Mouse (Mus musculus): Measurements from ENCODE around the gene Srpx. TPM values are rescaled to one million over a fixed set of nuclear protein-coding genes. Genes with fewer than 3 reads are reported as not detected.

Srpx gene
- polyA plus RNA-seq, 1 experiment from 2014 or later = 0.81 TPM

- Histone ChIP-seq H3K4me2 (ENCODE audit: low read depth, low read length) (no peak overlapping the region), H3K9ac (replicated peaks) (no peak overlapping the region), H3K9me3 (ENCODE audit: low read length) (no peaks in the 10 kb centered on the region), H3K4me3 (ENCODE audit: low read depth, low read length) (no peak overlapping the region), H3K36me3 (replicated peaks; ENCODE audit: insufficient read depth, low read length) (no peaks in the 10 kb centered on the region), H3K27ac (ENCODE audit: low read depth) (no peak overlapping the region), H3K27me3 (ENCODE audit: insufficient read depth, low read length) (no peaks in the 10 kb centered on the region), H3K4me1 (ENCODE audit: insufficient read depth) (no peaks in the 10 kb centered on the region)
- no peak for DNase-seq
- WGBS (ENCODE audit: insufficient replicate concordance) = 61% methylated on average over 4 of the region's 4 CpGs
- TF ChIP-seq CTCF (IDR thresholded peaks at IDR 0.05; ENCODE audit: low read depth) (no peak), EP300 (IDR thresholded peaks at IDR 0.05; ENCODE audit: low read depth) (no peak)
- ATAC-seq = no peak
Observed at GRCm38 (mm10) chrX:10069405-10069804, 48.1 kb downstream of the Srpx start.

- Histone ChIP-seq H3K4me1 (ENCODE audit: insufficient read depth) (no peaks in the 10 kb centered on the region), H3K9me3 (ENCODE audit: low read length) (no peaks in the 10 kb centered on the region), H3K27ac (ENCODE audit: low read depth) (no peak overlapping the region), H3K27me3 (ENCODE audit: insufficient read depth, low read length) (no peaks in the 10 kb centered on the region), H3K4me3 (ENCODE audit: low read depth, low read length) (no peak overlapping the region), H3K9ac (replicated peaks) (no peak overlapping the region), H3K36me3 (replicated peaks; ENCODE audit: insufficient read depth, low read length) (no peaks in the 10 kb centered on the region), H3K4me2 (ENCODE audit: low read depth, low read length) (no peak overlapping the region)
- WGBS (ENCODE audit: insufficient replicate concordance) = 71% methylated on average over 1 of the region's 1 CpGs
- DNase-seq (no peak), ATAC-seq (no peak)
- TF ChIP-seq EP300 (IDR thresholded peaks at IDR 0.05; ENCODE audit: low read depth) (no peak), CTCF (IDR thresholded peaks at IDR 0.05; ENCODE audit: low read depth) (no peak)
Observed at GRCm38 (mm10) chrX:10063781-10064180, 53.7 kb downstream of the Srpx start.

- TF ChIP-seq CTCF (IDR thresholded peaks at IDR 0.05; ENCODE audit: low read depth) (no peak), EP300 (IDR thresholded peaks at IDR 0.05; ENCODE audit: low read depth) (no peak)
- Histone ChIP-seq H3K4me3 (ENCODE audit: low read depth, low read length) (no peak overlapping the region), H3K4me2 (ENCODE audit: low read depth, low read length) (no peak overlapping the region), H3K9ac (replicated peaks) (no peak overlapping the region), H3K27ac (ENCODE audit: low read depth) (no peak overlapping the region), H3K36me3 (replicated peaks; ENCODE audit: insufficient read depth, low read length) (no peaks in the 10 kb centered on the region), H3K27me3 (ENCODE audit: insufficient read depth, low read length) (no peaks in the 10 kb centered on the region), H3K9me3 (ENCODE audit: low read length) (no peaks in the 10 kb centered on the region), H3K4me1 (ENCODE audit: insufficient read depth) (no peaks in the 10 kb centered on the region)
- 65% methylated on average over 2 of the region's 2 CpGs for WGBS (ENCODE audit: insufficient replicate concordance)
- no peak for ATAC-seq
- DNase-seq = no peak
Observed at GRCm38 (mm10) chrX:10063361-10063760, 54.1 kb downstream of the Srpx start.

- H3K9me3 ChIP-seq (ENCODE audit: low read length) = no peaks in the 10 kb centered on the region
- no peaks in the 10 kb centered on the region for H3K27me3 ChIP-seq (ENCODE audit: insufficient read depth, low read length)
- no peak overlapping the region for H3K4me3 ChIP-seq (ENCODE audit: low read depth, low read length)
- H3K27ac ChIP-seq (ENCODE audit: low read depth) = no peak overlapping the region
- no peak overlapping the region for H3K4me2 ChIP-seq (ENCODE audit: low read depth, low read length)
- ATAC-seq = no peak
- H3K4me1 ChIP-seq (ENCODE audit: insufficient read depth) = no peaks in the 10 kb centered on the region
- TF ChIP-seq CTCF (IDR thresholded peaks at IDR 0.05; ENCODE audit: low read depth) = no peak
- no peak for TF ChIP-seq EP300 (IDR thresholded peaks at IDR 0.05; ENCODE audit: low read depth)
- DNase-seq = no peak
- H3K9ac ChIP-seq (replicated peaks) = no peak overlapping the region
- 80% methylated on average over 4 of the region's 4 CpGs for WGBS (ENCODE audit: insufficient replicate concordance)
- no peaks in the 10 kb centered on the region for H3K36me3 ChIP-seq (replicated peaks; ENCODE audit: insufficient read depth, low read length)
Observed at GRCm38 (mm10) chrX:10062201-10062600, 55.3 kb downstream of the Srpx start.

GRCm38 (mm10) chrX:10034666-10035065 lies 82.8 kb downstream of the Srpx start:
- no peak overlapping the region for H3K4me2 ChIP-seq (ENCODE audit: low read depth, low read length)
- H3K4me1 ChIP-seq (ENCODE audit: insufficient read depth) = no peaks in the 10 kb centered on the region
- TF ChIP-seq EP300 (IDR thresholded peaks at IDR 0.05; ENCODE audit: low read depth) = no peak
- peak; percentile 39 for TF ChIP-seq CTCF (IDR thresholded peaks at IDR 0.05; ENCODE audit: low read depth)
- H3K9ac ChIP-seq (replicated peaks) = no peak overlapping the region
- DNase-seq (no peak), ATAC-seq (no peak)
- no peak overlapping the region for H3K27ac ChIP-seq (ENCODE audit: low read depth)
- no peak overlapping the region for H3K4me3 ChIP-seq (ENCODE audit: low read depth, low read length)
- H3K27me3 ChIP-seq (ENCODE audit: insufficient read depth, low read length) = no peaks in the 10 kb centered on the region
- H3K9me3 ChIP-seq (ENCODE audit: low read length) = no peaks in the 10 kb centered on the region
- H3K36me3 ChIP-seq (replicated peaks; ENCODE audit: insufficient read depth, low read length) = no peaks in the 10 kb centered on the region

- no peak overlapping the region for H3K4me3 ChIP-seq (ENCODE audit: low read depth, low read length)
- no peak overlapping the region for H3K4me2 ChIP-seq (ENCODE audit: low read depth, low read length)
- no peak overlapping the region for H3K27ac ChIP-seq (ENCODE audit: low read depth)
- no peaks in the 10 kb centered on the region for H3K27me3 ChIP-seq (ENCODE audit: insufficient read depth, low read length)
- no peak for ATAC-seq
- TF ChIP-seq CTCF (IDR thresholded peaks at IDR 0.05; ENCODE audit: low read depth) = no peak
- TF ChIP-seq EP300 (IDR thresholded peaks at IDR 0.05; ENCODE audit: low read depth) = no peak
- DNase-seq = no peak
- H3K4me1 ChIP-seq (ENCODE audit: insufficient read depth) = no peaks in the 10 kb centered on the region
- no peaks in the 10 kb centered on the region for H3K36me3 ChIP-seq (replicated peaks; ENCODE audit: insufficient read depth, low read length)
- H3K9me3 ChIP-seq (ENCODE audit: low read length) = no peaks in the 10 kb centered on the region
- no peak overlapping the region for H3K9ac ChIP-seq (replicated peaks)
Observed at GRCm38 (mm10) chrX:10010202-10010601, 107.3 kb downstream of the Srpx start.

- no peak overlapping the region for H3K27ac ChIP-seq (ENCODE audit: low read depth)
- H3K9me3 ChIP-seq (ENCODE audit: low read length) = no peaks in the 10 kb centered on the region
- no peak overlapping the region for H3K4me3 ChIP-seq (ENCODE audit: low read depth, low read length)
- H3K27me3 ChIP-seq (ENCODE audit: insufficient read depth, low read length) = no peaks in the 10 kb centered on the region
- no peaks in the 10 kb centered on the region for H3K36me3 ChIP-seq (replicated peaks; ENCODE audit: insufficient read depth, low read length)
- DNase-seq (no peak), ATAC-seq (no peak)
- H3K4me1 ChIP-seq (ENCODE audit: insufficient read depth) = no peaks in the 10 kb centered on the region
- H3K9ac ChIP-seq (replicated peaks) = no peak overlapping the region
- 80% methylated on average over 1 of the region's 1 CpGs for WGBS (ENCODE audit: insufficient replicate concordance)
- H3K4me2 ChIP-seq (ENCODE audit: low read depth, low read length) = no peak overlapping the region
- TF ChIP-seq EP300 (IDR thresholded peaks at IDR 0.05; ENCODE audit: low read depth) = no peak
- no peak for TF ChIP-seq CTCF (IDR thresholded peaks at IDR 0.05; ENCODE audit: low read depth)
Observed at GRCm38 (mm10) chrX:10007675-10008270, 109.7 kb downstream of the Srpx start.
